Comparison of ENCODE assay signal across 33 mouse cellular contexts in genomic region chr10:47028765-47029164, GRCm38 (mm10).
"Had no signal": no experiment of that assay in that cellular context is flagged by ENCODE, and none has a peak within 500 bp of the region (broad histone marks: within the 10 kb centered on the region; RNA-seq: fewer than 3 reads in every experiment).

No protein-coding gene starts in this region.

- H3K27me3 ChIP-seq: limb, embryonic 12.5 days; limb, embryonic 13.5 days; limb, embryonic 15.5 days; liver, embryonic 12.5 days; liver, embryonic 13.5 days; liver, embryonic 15.5 days; lung, embryonic 15.5 days; megakaryocyte, embryonic 14.5 days; midbrain, embryonic 12.5 days; midbrain, embryonic 13.5 days; midbrain, embryonic 15.5 days; neural tube, embryonic 12.5 days; neural tube, embryonic 13.5 days had no signal

- H3K4me3 ChIP-seq: limb, embryonic 10.5 days; limb, embryonic 12.5 days; limb, embryonic 13.5 days; limb, embryonic 15.5 days; liver, embryonic 12.5 days; liver, embryonic 13.5 days; liver, embryonic 15.5 days; lung, embryonic 15.5 days; megakaryocyte, embryonic 14.5 days; midbrain, embryonic 10.5 days; midbrain, embryonic 12.5 days; midbrain, embryonic 13.5 days; midbrain, embryonic 15.5 days; myocyte; neural tube, embryonic 12.5 days; neural tube, embryonic 13.5 days had no signal

- DNase-seq: left cerebral cortex, postnatal 4 days; liver; liver, embryonic 13.5 days; liver, postnatal 0 days; lung, adult 18-20 months; lung, adult 2 months; lung, embryonic 14.5 days; lung, postnatal 10 days; lung, postnatal 14 days; lung, postnatal 36 days; lung, postnatal 4 days; midbrain, embryonic 14.5 days had no signal

- H3K9me3 ChIP-seq: limb, embryonic 10.5 days; limb, embryonic 12.5 days; limb, embryonic 13.5 days; limb, embryonic 15.5 days; liver, embryonic 12.5 days; liver, embryonic 13.5 days; liver, embryonic 15.5 days; lung, embryonic 15.5 days; megakaryocyte, embryonic 14.5 days; midbrain, embryonic 10.5 days; midbrain, embryonic 12.5 days; midbrain, embryonic 13.5 days; midbrain, embryonic 15.5 days; neural tube, embryonic 12.5 days; neural tube, embryonic 13.5 days had no signal

- H3K4me2 ChIP-seq: limb, embryonic 12.5 days; limb, embryonic 13.5 days; limb, embryonic 15.5 days; liver, embryonic 11.5 days; liver, embryonic 12.5 days; liver, embryonic 13.5 days; liver, embryonic 15.5 days; lung, embryonic 14.5 days; lung, embryonic 15.5 days; midbrain, embryonic 11.5 days; midbrain, embryonic 12.5 days; midbrain, embryonic 13.5 days; midbrain, embryonic 15.5 days; neural tube, embryonic 12.5 days; neural tube, embryonic 13.5 days had no signal

- H3K9ac ChIP-seq: limb, embryonic 12.5 days; limb, embryonic 13.5 days; limb, embryonic 15.5 days; liver, embryonic 12.5 days; liver, embryonic 13.5 days; liver, embryonic 14.5 days; liver, embryonic 15.5 days; liver, postnatal 0 days; lung, embryonic 14.5 days; lung, embryonic 15.5 days; midbrain, embryonic 12.5 days; midbrain, embryonic 13.5 days; midbrain, embryonic 15.5 days; neural tube, embryonic 12.5 days; neural tube, embryonic 13.5 days had no signal

- ATAC-seq: liver, embryonic 12.5 days; liver, postnatal 0 days; lung, postnatal 0 days; midbrain, embryonic 13.5 days; midbrain, embryonic 15.5 days; midbrain, embryonic 16.5 days had no signal

- H3K36me3 ChIP-seq: limb, embryonic 10.5 days; limb, embryonic 12.5 days; limb, embryonic 13.5 days; limb, embryonic 15.5 days; liver, embryonic 12.5 days; liver, embryonic 13.5 days; liver, embryonic 15.5 days; lung, embryonic 15.5 days; midbrain, embryonic 10.5 days; midbrain, embryonic 12.5 days; midbrain, embryonic 13.5 days; midbrain, embryonic 15.5 days; neural tube, embryonic 12.5 days; neural tube, embryonic 13.5 days had no signal

- H3K4me1 ChIP-seq: limb, embryonic 10.5 days; limb, embryonic 12.5 days; limb, embryonic 13.5 days; limb, embryonic 15.5 days; liver, embryonic 12.5 days; liver, embryonic 13.5 days; liver, embryonic 15.5 days; lung, embryonic 15.5 days; megakaryocyte, embryonic 14.5 days; midbrain, embryonic 10.5 days; midbrain, embryonic 12.5 days; midbrain, embryonic 13.5 days; midbrain, embryonic 15.5 days; neural tube, embryonic 12.5 days; neural tube, embryonic 13.5 days had no signal

- H3K27ac ChIP-seq: limb, embryonic 10.5 days; limb, embryonic 12.5 days; limb, embryonic 13.5 days; limb, embryonic 15.5 days; liver, embryonic 12.5 days; liver, embryonic 13.5 days; liver, embryonic 14.5 days; liver, embryonic 15.5 days; lung, embryonic 15.5 days; macrophage; midbrain, embryonic 10.5 days; midbrain, embryonic 12.5 days; midbrain, embryonic 13.5 days; midbrain, embryonic 15.5 days; neural tube, embryonic 12.5 days; neural tube, embryonic 13.5 days had no signal
